Mouse (Mus musculus) liver, embryonic 14.5 days (tissue): ENCODE data around the gene Uvrag.

Experiments
- CTCF ChIP-seq: IDR thresholded peaks from 2 replicates; pipeline ENCODE4 v1.5.1; 2016; ENCODE audit warnings: antibody characterized with exemption, low read depth, control low read depth
- EP300 ChIP-seq: IDR thresholded peaks from 2 replicates; pipeline ENCODE4 v1.6.1; 2016; ENCODE audit warnings: antibody characterized with exemption, low read depth

- TF ChIP-seq EP300 = no peak
- no peak for TF ChIP-seq CTCF
Observed at GRCm38 (mm10) chr7:99158904-99159303, 18.0 kb upstream of the Uvrag start.
